Mouse (Mus musculus): ENCODE data around the gene 2700097O09Rik. TPM values are rescaled to one million over a fixed set of nuclear protein-coding genes. Genes with fewer than 3 reads are reported as not detected.

2700097O09Rik gene
- polyA plus RNA-seq (2014; fragmentation: Illumina TruSeq; extraction: RNeasy Lipid Tissue Mini Kit (QIAGEN cat#74804)), result 22.4 TPM

DNA sequence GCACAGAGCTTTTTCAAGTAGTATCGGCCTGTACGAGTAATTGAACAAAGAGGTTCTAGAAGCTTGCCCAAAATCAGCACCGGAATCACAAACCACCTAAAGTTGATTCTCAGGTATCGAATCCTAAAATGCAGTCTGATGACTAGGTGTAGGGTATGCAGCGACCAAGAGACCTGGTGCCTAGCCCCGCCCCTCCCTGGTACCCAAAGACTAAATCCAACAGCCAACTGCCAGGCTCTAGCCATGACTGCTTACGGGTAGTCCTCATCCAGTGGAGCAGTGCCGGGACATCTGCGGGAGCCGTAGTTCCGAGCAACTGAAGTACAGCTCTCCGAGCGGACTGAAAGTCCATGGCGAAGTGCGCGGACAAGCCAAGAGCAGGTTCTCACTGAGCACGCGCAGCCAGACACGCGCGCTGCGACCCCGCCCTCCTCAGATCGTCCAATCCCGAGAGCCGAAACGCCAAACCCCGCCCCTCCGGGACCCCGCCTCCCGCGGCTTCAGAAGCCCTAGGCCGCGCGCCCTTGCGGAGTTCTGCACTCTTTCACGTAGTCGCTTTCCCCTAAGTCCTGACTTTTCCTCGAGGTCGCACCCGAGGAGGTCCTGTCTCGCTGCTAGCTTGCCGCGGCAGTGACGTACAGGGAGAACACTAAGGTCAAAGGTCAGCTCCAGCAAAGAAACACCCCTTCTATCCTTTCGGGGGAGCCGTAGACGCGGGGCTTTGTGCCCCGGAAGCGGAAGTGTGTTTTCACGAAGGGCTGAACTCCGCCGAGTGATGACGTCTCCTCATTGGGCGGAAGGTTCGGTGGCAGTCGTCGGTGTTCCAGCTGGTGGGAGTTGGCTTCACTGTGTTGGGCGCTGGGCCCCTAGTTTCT, at the start of gene 2700097O09Rik, which contains the start of gene Srp54a:
2700097O09Rik (minus strand) TSS at position 385 of the 875 bp plus-strand sequence.
Srp54a (plus strand) TSS at position 537 of the 875 bp plus-strand sequence.

DNA sequence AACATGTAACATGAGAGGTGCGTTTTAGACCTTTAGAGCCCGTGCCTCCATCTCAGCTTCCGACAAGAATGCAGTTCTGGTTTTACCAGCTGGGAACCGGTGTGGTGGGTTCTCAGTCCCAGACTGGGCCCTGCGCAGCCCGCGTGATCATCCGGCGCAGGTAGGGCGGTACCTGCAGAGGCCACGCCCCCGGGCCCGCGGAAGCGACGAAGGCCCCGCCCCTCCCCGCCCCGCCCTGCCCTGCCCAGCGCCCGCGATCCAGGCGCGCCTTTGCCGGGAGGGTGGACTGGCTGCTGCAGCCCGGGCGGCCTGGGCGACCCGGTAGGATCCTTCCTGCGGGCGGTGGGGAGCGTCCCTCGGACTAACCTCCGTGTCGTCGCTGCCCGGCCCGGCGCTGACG, 44.3 kb upstream of the 2700097O09Rik start, which contains the start of gene Fam177a:
Fam177a (plus strand) TSS at position 228 of the 400 bp plus-strand sequence.

DNA sequence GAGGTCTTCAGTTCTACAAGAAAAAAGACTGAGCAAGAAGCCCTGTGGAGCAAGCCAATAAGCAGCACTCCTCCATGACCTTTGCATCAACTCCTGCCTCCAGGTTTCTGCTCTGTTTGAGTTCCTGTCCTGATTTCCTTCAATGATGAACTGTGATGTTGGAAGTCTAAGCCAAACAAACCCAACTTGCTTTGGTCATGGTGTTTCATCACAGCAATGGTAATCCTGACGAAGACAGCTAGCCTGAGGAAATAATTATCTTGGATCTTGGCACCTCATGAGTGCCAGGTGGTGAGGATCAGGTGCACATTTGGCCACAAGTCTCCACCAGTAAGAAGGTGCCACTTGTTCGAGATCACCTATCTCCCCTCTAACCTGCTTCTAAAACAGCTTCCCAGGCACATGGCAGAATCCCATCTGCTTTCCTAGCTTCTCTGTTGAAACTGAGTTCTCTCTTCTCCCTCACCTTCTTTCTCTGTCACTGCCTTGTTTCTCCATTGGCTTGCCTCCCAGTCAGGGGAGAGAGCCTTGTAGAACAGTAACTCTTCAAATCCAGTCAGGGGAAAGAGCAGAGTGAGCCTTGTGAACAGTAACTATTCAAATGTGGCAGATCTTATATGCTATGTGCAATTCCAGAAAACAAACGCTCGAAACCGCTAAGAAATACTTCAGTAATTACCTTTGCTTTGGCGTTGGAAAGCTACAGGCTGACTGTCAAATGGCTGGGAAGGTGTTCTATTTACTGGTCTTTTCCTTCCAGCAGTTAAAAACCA, 66.1 kb downstream of the 2700097O09Rik start, which contains the start of gene Baz1a:
Baz1a (minus strand) TSS at position 723 of the 773 bp plus-strand sequence.

Other genes starting within 250 kb of the 2700097O09Rik start
- gene Cfl2, start 217.2 kb downstream of the 2700097O09Rik start, polyA plus RNA-seq (2014; fragmentation: Illumina TruSeq; extraction: RNeasy Lipid Tissue Mini Kit (QIAGEN cat#74804)), result 667 TPM
- not detected for gene Gm20403, start 93.6 kb downstream of the 2700097O09Rik start, polyA plus RNA-seq (2014; fragmentation: Illumina TruSeq; extraction: RNeasy Lipid Tissue Mini Kit (QIAGEN cat#74804))
- gene Baz1a, start 65.8 kb downstream of the 2700097O09Rik start, polyA plus RNA-seq (2014; fragmentation: Illumina TruSeq; extraction: RNeasy Lipid Tissue Mini Kit (QIAGEN cat#74804)), result 27.1 TPM
- 1,152 TPM for gene Srp54a, start 152 bp upstream of the 2700097O09Rik start, polyA plus RNA-seq (2014; fragmentation: Illumina TruSeq; extraction: RNeasy Lipid Tissue Mini Kit (QIAGEN cat#74804))
- gene Fam177a, start 44.4 kb upstream of the 2700097O09Rik start, polyA plus RNA-seq (2014; fragmentation: Illumina TruSeq; extraction: RNeasy Lipid Tissue Mini Kit (QIAGEN cat#74804)), result not detected
- 3.0 TPM for gene Srp54b, start 75.0 kb upstream of the 2700097O09Rik start, polyA plus RNA-seq (2014; fragmentation: Illumina TruSeq; extraction: RNeasy Lipid Tissue Mini Kit (QIAGEN cat#74804))
- 35.0 TPM for gene 1700047I17Rik2, start 119.5 kb upstream of the 2700097O09Rik start, polyA plus RNA-seq (2014; fragmentation: Illumina TruSeq; extraction: RNeasy Lipid Tissue Mini Kit (QIAGEN cat#74804))
- 316 TPM for gene Srp54c, start 150.1 kb upstream of the 2700097O09Rik start, polyA plus RNA-seq (2014; fragmentation: Illumina TruSeq; extraction: RNeasy Lipid Tissue Mini Kit (QIAGEN cat#74804))
- gene 1110008L16Rik, start 219.5 kb upstream of the 2700097O09Rik start, polyA plus RNA-seq (2014; fragmentation: Illumina TruSeq; extraction: RNeasy Lipid Tissue Mini Kit (QIAGEN cat#74804)), result 43.1 TPM
- gene Ppp2r3c, start 222.9 kb upstream of the 2700097O09Rik start, polyA plus RNA-seq (2014; fragmentation: Illumina TruSeq; extraction: RNeasy Lipid Tissue Mini Kit (QIAGEN cat#74804)), result 38.3 TPM